Mouse (Mus musculus): ENCODE measurements around the gene Pkig. TPM values are rescaled to one million over a fixed set of nuclear protein-coding genes. Genes with fewer than 3 reads are reported as not detected.
"Not testable (repeated sequence)": the region's sequence is repeated elsewhere in the genome, so short reads cannot be mapped to it uniquely, and the experiment has no call there.

Pkig gene
- polyA plus RNA-seq, 1 experiment from 2014 or later, result 119 TPM

- Histone ChIP-seq H3K4me3 (peak within 1 kb of the TSS; percentile 92), H3K9ac (peak within 1 kb of the TSS; percentile 87), H3K9me3 (no peaks in the 10 kb centered on the region), H3K4me1 (peaks cover 14% of the 10 kb centered on the region; the same call in 1 of the 2 replicates), H3K27ac (peak within 1 kb of the TSS; percentile 99), H3K36me3 (no peaks in the 10 kb centered on the region), H3K27me3 (no peaks in the 10 kb centered on the region), H3K4me2 (replicated peaks) (peak within 1 kb of the TSS; percentile 61)
- under 1% methylated on average over 74 of the region's 74 CpGs for WGBS
- ATAC-seq (ENCODE audit: insufficient number of reproducible peaks, insufficient read depth, low FRiP score, low TSS enrichment), result peak; percentile 96
These were observed 13.4 kb upstream of the Pkig start, which contains the start of gene Serinc3 for GRCm38 (mm10) chr2:163644575-163645385. Gene Serinc3, minus strand, starts transcription at chr2:163645131.

- Histone ChIP-seq H3K4me1 (peaks cover 14% of the 10 kb centered on the region; the same call in 1 of the 2 replicates), H3K9ac (no peak overlapping the region), H3K27ac (no peak overlapping the region), H3K4me3 (no peak overlapping the region), H3K9me3 (no peaks in the 10 kb centered on the region), H3K36me3 (no peaks in the 10 kb centered on the region), H3K4me2 (replicated peaks) (no peak overlapping the region), H3K27me3 (no peaks in the 10 kb centered on the region)
- ATAC-seq (ENCODE audit: insufficient number of reproducible peaks, insufficient read depth, low FRiP score, low TSS enrichment), result 0 out of 2 replicates have a peak, but pooled peaks have one; percentile 4
- WGBS, result 77% methylated on average over 11 of the region's 11 CpGs
These were observed 12.3 kb upstream of the Pkig start for GRCm38 (mm10) chr2:163645700-163646460.

GRCm38 (mm10) chr2:163646461-163647080 is 11.6 kb upstream of the Pkig start:
- 79% methylated on average over 5 of the region's 5 CpGs for WGBS
- Histone ChIP-seq H3K9me3 (no peaks in the 10 kb centered on the region), H3K36me3 (no peaks in the 10 kb centered on the region), H3K9ac (no peak overlapping the region), H3K27ac (no peak overlapping the region), H3K4me1 (peaks cover 14% of the 10 kb centered on the region; the same call in 1 of the 2 replicates), H3K4me2 (replicated peaks) (no peak overlapping the region), H3K4me3 (no peak overlapping the region), H3K27me3 (no peaks in the 10 kb centered on the region)
- no peak for ATAC-seq (ENCODE audit: insufficient number of reproducible peaks, insufficient read depth, low FRiP score, low TSS enrichment)

GRCm38 (mm10) chr2:163655699-163656098 is 2.5 kb upstream of the Pkig start:
- H3K4me2 ChIP-seq (replicated peaks); H3K9me3 ChIP-seq; H3K27ac ChIP-seq; H3K9ac ChIP-seq; H3K4me1 ChIP-seq; H3K27me3 ChIP-seq; H3K4me3 ChIP-seq; ATAC-seq (ENCODE audit: insufficient number of reproducible peaks, insufficient read depth, low FRiP score, low TSS enrichment); H3K36me3 ChIP-seq: not testable (repeated sequence)
- 95% methylated on average over 9 of the region's 12 CpGs for WGBS

- H3K27me3 ChIP-seq, result no peaks in the 10 kb centered on the region
- H3K27ac ChIP-seq, result no peak overlapping the region
- ATAC-seq (ENCODE audit: insufficient number of reproducible peaks, insufficient read depth, low FRiP score, low TSS enrichment), result no peak
- H3K9ac ChIP-seq, result no peak overlapping the region
- H3K4me1 ChIP-seq, result peaks cover 23% of the 10 kb centered on the region
- H3K36me3 ChIP-seq, result no peaks in the 10 kb centered on the region
- 84% methylated on average over 2 of the region's 2 CpGs for WGBS
- no peak overlapping the region for H3K4me2 ChIP-seq (replicated peaks)
- H3K4me3 ChIP-seq, result no peak overlapping the region
- H3K9me3 ChIP-seq, result no peaks in the 10 kb centered on the region
These were observed 700 bp upstream of the Pkig start for GRCm38 (mm10) chr2:163657486-163657885.

GRCm38 (mm10) chr2:163658941-163659340 is 755 bp downstream of the Pkig start:
- peaks cover 23% of the 10 kb centered on the region for H3K4me1 ChIP-seq
- H3K36me3 ChIP-seq, result no peaks in the 10 kb centered on the region
- peak overlapping the region; percentile 50 for H3K4me2 ChIP-seq (replicated peaks)
- WGBS, result 1% methylated on average over 8 of the region's 8 CpGs
- no peaks in the 10 kb centered on the region for H3K9me3 ChIP-seq
- peak overlapping the region; percentile 82 for H3K4me3 ChIP-seq
- peak overlapping the region; percentile 42 for H3K9ac ChIP-seq
- H3K27me3 ChIP-seq, result no peaks in the 10 kb centered on the region
- ATAC-seq (ENCODE audit: insufficient number of reproducible peaks, insufficient read depth, low FRiP score, low TSS enrichment), result no peak
- H3K27ac ChIP-seq, result peak overlapping the region; percentile 71

GRCm38 (mm10) chr2:163659431-163659830 is 1.2 kb downstream of the Pkig start:
- Histone ChIP-seq H3K4me2 (replicated peaks) (peak overlapping the region; percentile 50), H3K4me1 (peaks cover 23% of the 10 kb centered on the region), H3K4me3 (peak overlapping the region; percentile 82), H3K36me3 (no peaks in the 10 kb centered on the region), H3K9ac (no peak overlapping the region; the same call in 1 of the 2 replicates), H3K9me3 (no peaks in the 10 kb centered on the region), H3K27me3 (no peaks in the 10 kb centered on the region), H3K27ac (peak overlapping the region; percentile 71)
- WGBS, result 61% methylated on average over 12 of the region's 12 CpGs
- no peak for ATAC-seq (ENCODE audit: insufficient number of reproducible peaks, insufficient read depth, low FRiP score, low TSS enrichment)

- H3K9me3 ChIP-seq, result no peaks in the 10 kb centered on the region
- no peaks in the 10 kb centered on the region for H3K27me3 ChIP-seq
- 69% methylated on average over 5 of the region's 5 CpGs for WGBS
- H3K4me3 ChIP-seq, result no peak overlapping the region
- peaks cover 23% of the 10 kb centered on the region for H3K4me1 ChIP-seq
- H3K36me3 ChIP-seq, result no peaks in the 10 kb centered on the region
- no peak overlapping the region for H3K27ac ChIP-seq
- no peak for ATAC-seq (ENCODE audit: insufficient number of reproducible peaks, insufficient read depth, low FRiP score, low TSS enrichment)
- H3K9ac ChIP-seq, result no peak overlapping the region
- H3K4me2 ChIP-seq (replicated peaks), result no peak overlapping the region
These were observed 2.0 kb downstream of the Pkig start for GRCm38 (mm10) chr2:163660103-163660701.

- Histone ChIP-seq H3K9me3 (no peaks in the 10 kb centered on the region), H3K4me2 (replicated peaks) (no peak overlapping the region), H3K4me3 (no peak overlapping the region), H3K27ac (no peak overlapping the region), H3K4me1 (peaks cover 23% of the 10 kb centered on the region), H3K27me3 (no peaks in the 10 kb centered on the region), H3K9ac (no peak overlapping the region), H3K36me3 (no peaks in the 10 kb centered on the region)
- ATAC-seq (ENCODE audit: insufficient number of reproducible peaks, insufficient read depth, low FRiP score, low TSS enrichment), result no peak
- 45% methylated on average over 6 of the region's 6 CpGs for WGBS
These were observed 3.2 kb downstream of the Pkig start for GRCm38 (mm10) chr2:163661371-163661850.

- Histone ChIP-seq H3K4me2 (replicated peaks) (no peak overlapping the region), H3K9ac (no peak overlapping the region)
These were observed 3.9 kb downstream of the Pkig start for GRCm38 (mm10) chr2:163662076-163662475.

GRCm38 (mm10) chr2:163662698-163663221 is 4.6 kb downstream of the Pkig start:
- H3K4me3 ChIP-seq, result no peak overlapping the region
- H3K27ac ChIP-seq, result no peak overlapping the region
- H3K4me2 ChIP-seq (replicated peaks), result no peak overlapping the region
- no peak overlapping the region for H3K9ac ChIP-seq
- no peaks in the 10 kb centered on the region for H3K36me3 ChIP-seq
- ATAC-seq (ENCODE audit: insufficient number of reproducible peaks, insufficient read depth, low FRiP score, low TSS enrichment), result no peak
- no peaks in the 10 kb centered on the region for H3K9me3 ChIP-seq
- peaks cover 23% of the 10 kb centered on the region for H3K4me1 ChIP-seq
- no peaks in the 10 kb centered on the region for H3K27me3 ChIP-seq
- 46% methylated on average over 2 of the region's 2 CpGs for WGBS

More at GRCm38 (mm10) chr2:163662076-163662475, 3.9 kb downstream of the Pkig start:
- no peaks in the 10 kb centered on the region for H3K27me3 ChIP-seq
- H3K4me1 ChIP-seq, result peaks cover 23% of the 10 kb centered on the region
- WGBS, result 95% methylated on average over 5 of the region's 5 CpGs
- no peaks in the 10 kb centered on the region for H3K36me3 ChIP-seq
- H3K4me3 ChIP-seq, result no peak overlapping the region
- H3K27ac ChIP-seq, result no peak overlapping the region
- no peak for ATAC-seq (ENCODE audit: insufficient number of reproducible peaks, insufficient read depth, low FRiP score, low TSS enrichment)
- H3K9me3 ChIP-seq, result no peaks in the 10 kb centered on the region
